Mouse (Mus musculus) embryonic facial prominence, embryonic 11.5 days (tissue): Measurements from ENCODE around the gene Palm3. TPM values are rescaled to one million over a fixed set of nuclear protein-coding genes. Genes with fewer than 3 reads are reported as not detected.
"Not testable (repeated sequence)": the region's sequence is repeated elsewhere in the genome, so short reads cannot be mapped to it uniquely, and the experiment has no call there.

ENCODE experiments used
- ATAC-seq: fragments of 200-750 bp; cut with Nextera tagmentation; replicated peaks from 2 replicates; pipeline ENCODE4 v1.8.0; 2017; ENCODE audit warnings: low read depth; ENCODE audit not compliant: insufficient number of reproducible peaks, low FRiP score, low TSS enrichment
- DNase-seq: peaks from one replicate; pipeline ENCODE4 v3.0.0-alpha.2; 2015; ENCODE audit warnings: low spot score
- H3K27ac ChIP-seq: fragments of 300-500 bp; sonication (generic); replicated peaks from 2 replicates; pipeline ENCODE4 v1.5.1; 2014; ENCODE audit warnings: mild to moderate bottlenecking, low read depth, low read length, control low read depth
- H3K27me3 ChIP-seq: fragments of 300-500 bp; sonication (generic); 2 replicates; pipeline ENCODE4 v1.6.1; 2014; ENCODE audit warnings: mild to moderate bottlenecking, low read length, moderate library complexity, mixed read lengths; ENCODE audit not compliant: control insufficient read depth, insufficient read depth
- H3K36me3 ChIP-seq: fragments of 300-500 bp; sonication (generic); replicated peaks from 2 replicates; pipeline ENCODE4 v1.6.1; 2014; ENCODE audit warnings: low read depth, mild to moderate bottlenecking, low read length, moderate library complexity, mixed read lengths; ENCODE audit not compliant: control insufficient read depth, insufficient read depth
- H3K4me1 ChIP-seq: fragments of 300-500 bp; sonication (generic); 2 replicates; pipeline ENCODE4 v1.6.1; 2014; ENCODE audit warnings: low read length, mixed read lengths; ENCODE audit not compliant: control insufficient read depth, insufficient read depth
- H3K4me2 ChIP-seq: fragments of 300-500 bp; sonication (generic); 2 replicates; pipeline ENCODE4 v1.6.1; 2014; ENCODE audit warnings: low read depth, mild to moderate bottlenecking, control low read depth, low read length, moderate library complexity
- H3K4me3 ChIP-seq: fragments of 300-500 bp; sonication (generic); 2 replicates; pipeline ENCODE4 v1.5.1; 2014; ENCODE audit warnings: low read depth, low read length, control low read depth
- H3K9ac ChIP-seq: fragments of 300-500 bp; sonication (generic); replicated peaks from 2 replicates; pipeline ENCODE4 v1.6.1; 2014; ENCODE audit warnings: mild to moderate bottlenecking, control low read depth, low read length
- H3K9me3 ChIP-seq: fragments of 300-500 bp; sonication (generic); replicated peaks from 2 replicates; pipeline ENCODE4 v1.6.1; 2016; ENCODE audit warnings: mild to moderate bottlenecking, low read length, inconsistent platforms, mixed read lengths; ENCODE audit not compliant: control insufficient read depth
- WGBS: fragments of 180-500 bp; shearing (Covaris S2); extraction: QIAGEN DNeasy Blood & Tissue Kit; methylation state at CpG from one replicate; pipeline ENCODE4 v1.1.7; 2014; 5-methylcytosine and 5-hydroxymethylcytosine counted together
- polyA plus RNA-seq: library from polyadenylated mRNA; unstranded; fragments of >200 nt; fragmentation: Nextera tagmentation; extraction: Ambion mirVana; gene quantifications from 2 replicates; pipeline ENCODE4 v1.2.1, GENCODE M21; 2014

Gene Palm3
- polyA plus RNA-seq, 1 experiment from 2014 or later = 1.5 TPM

GRCm38 (mm10) chr8:83977646-83978045 is 43.6 kb upstream of the Palm3 start:
- H3K36me3 ChIP-seq = peaks cover 5% of the 10 kb centered on the region
- H3K4me2 ChIP-seq = no peak overlapping the region
- H3K4me1 ChIP-seq = peaks cover 3% of the 10 kb centered on the region
- 59% methylated on average over 6 of the region's 6 CpGs for WGBS
- H3K4me3 ChIP-seq = no peak overlapping the region
- no peak for ATAC-seq
- DNase-seq = no peak
- no peak overlapping the region for H3K9ac ChIP-seq
- no peaks in the 10 kb centered on the region for H3K27me3 ChIP-seq
- no peaks in the 10 kb centered on the region for H3K9me3 ChIP-seq
- H3K27ac ChIP-seq = no peak overlapping the region

GRCm38 (mm10) chr8:83978200-83978599 is 43.1 kb upstream of the Palm3 start:
- 73% methylated on average over 9 of the region's 9 CpGs for WGBS
- peaks cover 3% of the 10 kb centered on the region for H3K4me1 ChIP-seq
- H3K36me3 ChIP-seq = peaks cover 5% of the 10 kb centered on the region
- no peak for DNase-seq
- H3K9ac ChIP-seq = no peak overlapping the region
- H3K9me3 ChIP-seq = no peaks in the 10 kb centered on the region
- H3K4me3 ChIP-seq = no peak overlapping the region
- no peaks in the 10 kb centered on the region for H3K27me3 ChIP-seq
- H3K27ac ChIP-seq = no peak overlapping the region
- no peak overlapping the region for H3K4me2 ChIP-seq
- ATAC-seq = no peak

- no peak overlapping the region for H3K4me3 ChIP-seq
- no peaks in the 10 kb centered on the region for H3K27me3 ChIP-seq
- no peak overlapping the region for H3K27ac ChIP-seq
- no peak overlapping the region for H3K4me2 ChIP-seq
- 89% methylated on average over 1 of the region's 1 CpGs for WGBS
- peaks cover 3% of the 10 kb centered on the region; the same call in 1 of the 2 replicates for H3K4me1 ChIP-seq
- H3K36me3 ChIP-seq = peaks cover 5% of the 10 kb centered on the region
- DNase-seq (no peak), ATAC-seq (no peak)
- H3K9ac ChIP-seq = no peak overlapping the region
- no peaks in the 10 kb centered on the region for H3K9me3 ChIP-seq
Measured at GRCm38 (mm10) chr8:83980250-83980649, 41.0 kb upstream of the Palm3 start.

- no peak overlapping the region for H3K4me3 ChIP-seq
- H3K27me3 ChIP-seq = no peaks in the 10 kb centered on the region
- no peak for ATAC-seq
- H3K27ac ChIP-seq = no peak overlapping the region
- no peak overlapping the region for H3K4me2 ChIP-seq
- peaks cover 3% of the 10 kb centered on the region; the same call in 1 of the 2 replicates for H3K4me1 ChIP-seq
- 83% methylated on average over 8 of the region's 8 CpGs for WGBS
- DNase-seq = no peak
- no peaks in the 10 kb centered on the region for H3K9me3 ChIP-seq
- H3K9ac ChIP-seq = no peak overlapping the region
- H3K36me3 ChIP-seq = peaks cover 5% of the 10 kb centered on the region
Measured at GRCm38 (mm10) chr8:83980845-83981244, 40.4 kb upstream of the Palm3 start.

- no peak for DNase-seq
- Histone ChIP-seq H3K9ac (no peak overlapping the region), H3K9me3 (no peaks in the 10 kb centered on the region), H3K4me1 (peaks cover 3% of the 10 kb centered on the region; the same call in 1 of the 2 replicates), H3K4me2 (no peak overlapping the region), H3K27ac (no peak overlapping the region), H3K27me3 (no peaks in the 10 kb centered on the region), H3K36me3 (peaks cover 9% of the 10 kb centered on the region), H3K4me3 (no peak overlapping the region)
- 92% methylated on average over 7 of the region's 7 CpGs for WGBS
- no peak for ATAC-seq
Measured at GRCm38 (mm10) chr8:83981533-83981932, 39.7 kb upstream of the Palm3 start.

- ATAC-seq (no peak), DNase-seq (no peak)
- 85% methylated on average over 4 of the region's 4 CpGs for WGBS
- Histone ChIP-seq H3K9ac (no peak overlapping the region), H3K36me3 (peaks cover 15% of the 10 kb centered on the region), H3K4me1 (peaks cover 2% of the 10 kb centered on the region; the same call in 1 of the 2 replicates), H3K27me3 (no peaks in the 10 kb centered on the region), H3K9me3 (no peaks in the 10 kb centered on the region), H3K4me2 (no peak overlapping the region), H3K4me3 (no peak overlapping the region), H3K27ac (no peak overlapping the region)
Measured at GRCm38 (mm10) chr8:83982449-83982848, 38.8 kb upstream of the Palm3 start.

- not testable (repeated sequence) for H3K9me3 ChIP-seq, DNase-seq, H3K4me3 ChIP-seq, H3K27me3 ChIP-seq, H3K27ac ChIP-seq, H3K4me1 ChIP-seq, H3K4me2 ChIP-seq, H3K9ac ChIP-seq, ATAC-seq
- WGBS = 99% methylated on average over 2 of the region's 2 CpGs
- peaks cover 15% of the 10 kb centered on the region for H3K36me3 ChIP-seq
Measured at GRCm38 (mm10) chr8:83983222-83983621, 38.0 kb upstream of the Palm3 start.

- no peak for ATAC-seq
- Histone ChIP-seq H3K4me2 (no peak overlapping the region), H3K36me3 (peaks cover 13% of the 10 kb centered on the region), H3K4me1 (no peaks in the 10 kb centered on the region), H3K27me3 (no peaks in the 10 kb centered on the region), H3K27ac (no peak overlapping the region), H3K9ac (no peak overlapping the region), H3K4me3 (no peak overlapping the region), H3K9me3 (no peaks in the 10 kb centered on the region)
- DNase-seq = no peak
- WGBS = 90% methylated on average over 7 of the region's 7 CpGs
Measured at GRCm38 (mm10) chr8:83989243-83989642, 32.0 kb upstream of the Palm3 start.
